Mouse (Mus musculus): ENCODE results near the gene Gys1. TPM values are rescaled to one million over a fixed set of nuclear protein-coding genes. Genes with fewer than 3 reads are reported as not detected.

The Gys1 gene
- polyA plus RNA-seq, 1 experiment from 2014 or later = 79.9 TPM

GRCm38 (mm10) chr7:45421194-45421593, 13.4 kb upstream of the Gys1 start:
- Histone ChIP-seq H3K4me1 (peaks cover 24% of the 10 kb centered on the region), H3K27ac (no peak overlapping the region), H3K27me3 (ENCODE audit: insufficient read depth, poor library complexity, severe bottlenecking) (peaks cover 61% of the 10 kb centered on the region), H3K9me3 (no peaks in the 10 kb centered on the region), H3K4me3 (no peak overlapping the region), H3K36me3 (peaks cover 58% of the 10 kb centered on the region)
- WGBS = 88% methylated on average over 14 of the region's 14 CpGs
- DNase-seq (ENCODE audit: low spot score) = no peak

GRCm38 (mm10) chr7:45426556-45426955, 8.1 kb upstream of the Gys1 start:
- DNase-seq (ENCODE audit: low spot score) = no peak
- Histone ChIP-seq H3K4me1 (peaks cover 11% of the 10 kb centered on the region; the same call in 1 of the 2 replicates), H3K36me3 (peaks cover 100% of the 10 kb centered on the region), H3K9me3 (no peaks in the 10 kb centered on the region), H3K27me3 (ENCODE audit: insufficient read depth, poor library complexity, severe bottlenecking) (peaks cover 7% of the 10 kb centered on the region), H3K27ac (no peak overlapping the region), H3K4me3 (no peak overlapping the region)
- 91% methylated on average over 8 of the region's 8 CpGs for WGBS

GRCm38 (mm10) chr7:45433835-45434202, 825 bp upstream of the Gys1 start:
- Histone ChIP-seq H3K9me3 (no peaks in the 10 kb centered on the region), H3K4me1 (peaks cover 54% of the 10 kb centered on the region), H3K36me3 (peaks cover 33% of the 10 kb centered on the region), H3K27me3 (ENCODE audit: insufficient read depth, poor library complexity, severe bottlenecking) (no peaks in the 10 kb centered on the region), H3K4me3 (peak overlapping the region; percentile 72), H3K27ac (peak overlapping the region; percentile 93)
- under 1% methylated on average over 7 of the region's 7 CpGs for WGBS
- DNase-seq (ENCODE audit: low spot score) = no peak

GRCm38 (mm10) chr7:45435038-45435437, 394 bp downstream of the Gys1 start:
- H3K27me3 ChIP-seq (ENCODE audit: insufficient read depth, poor library complexity, severe bottlenecking) = no peaks in the 10 kb centered on the region
- H3K27ac ChIP-seq = peak overlapping the region; percentile 93
- 3% methylated on average over 16 of the region's 16 CpGs for WGBS
- peaks cover 30% of the 10 kb centered on the region for H3K36me3 ChIP-seq
- DNase-seq (ENCODE audit: low spot score) = no peak
- H3K4me3 ChIP-seq = peak overlapping the region; percentile 72
- H3K9me3 ChIP-seq = no peaks in the 10 kb centered on the region
- H3K4me1 ChIP-seq = peaks cover 54% of the 10 kb centered on the region

GRCm38 (mm10) chr7:45436444-45436843, 1.8 kb downstream of the Gys1 start:
- H3K27me3 ChIP-seq (ENCODE audit: insufficient read depth, poor library complexity, severe bottlenecking) = no peaks in the 10 kb centered on the region
- H3K27ac ChIP-seq = no peak overlapping the region
- no peak for DNase-seq (ENCODE audit: low spot score)
- WGBS = 92% methylated on average over 5 of the region's 5 CpGs
- H3K36me3 ChIP-seq = peaks cover 30% of the 10 kb centered on the region
- peaks cover 44% of the 10 kb centered on the region for H3K4me1 ChIP-seq
- H3K9me3 ChIP-seq = no peaks in the 10 kb centered on the region
- peak overlapping the region; percentile 72; the same call in 1 of the 2 replicates for H3K4me3 ChIP-seq

- no peak overlapping the region for H3K27ac ChIP-seq
- H3K4me3 ChIP-seq = peak overlapping the region; percentile 31
- no peaks in the 10 kb centered on the region for H3K27me3 ChIP-seq (ENCODE audit: insufficient read depth, poor library complexity, severe bottlenecking)
Measured at GRCm38 (mm10) chr7:45437046-45437445, 2.4 kb downstream of the Gys1 start.

GRCm38 (mm10) chr7:45437521-45438276, 3.1 kb downstream of the Gys1 start, which contains the start of gene Ruvbl2:
TSS of gene Ruvbl2 (minus strand) at chr7:45438096.
- Histone ChIP-seq H3K4me3 (peak within 1 kb of the TSS; percentile 31), H3K36me3 (peaks cover 32% of the 10 kb centered on the region), H3K4me1 (peaks cover 41% of the 10 kb centered on the region), H3K27ac (no peak within 1 kb of the TSS), H3K9me3 (no peaks in the 10 kb centered on the region), H3K27me3 (ENCODE audit: insufficient read depth, poor library complexity, severe bottlenecking) (no peaks in the 10 kb centered on the region)
- no peak for DNase-seq (ENCODE audit: low spot score)
- 16% methylated on average over 19 of the region's 19 CpGs for WGBS

More at GRCm38 (mm10) chr7:45437046-45437445, 2.4 kb downstream of the Gys1 start:
- Histone ChIP-seq H3K9me3 (no peaks in the 10 kb centered on the region), H3K4me1 (peaks cover 43% of the 10 kb centered on the region), H3K36me3 (peaks cover 28% of the 10 kb centered on the region)
- 30% methylated on average over 6 of the region's 6 CpGs for WGBS
- no peak for DNase-seq (ENCODE audit: low spot score)

GRCm38 (mm10) chr7:45443526-45444420, 9.1 kb downstream of the Gys1 start:
- Histone ChIP-seq H3K9me3 (no peaks in the 10 kb centered on the region), H3K4me1 (peaks cover 13% of the 10 kb centered on the region), H3K27ac (no peak overlapping the region), H3K27me3 (ENCODE audit: insufficient read depth, poor library complexity, severe bottlenecking) (no peaks in the 10 kb centered on the region), H3K4me3 (no peak overlapping the region), H3K36me3 (peaks cover 78% of the 10 kb centered on the region)
- 66% methylated on average over 22 of the region's 22 CpGs for WGBS
- no peak for DNase-seq (ENCODE audit: low spot score)

GRCm38 (mm10) chr7:45446589-45446988, 11.9 kb downstream of the Gys1 start:
- Histone ChIP-seq H3K4me1 (peaks cover 17% of the 10 kb centered on the region), H3K4me3 (no peak overlapping the region), H3K9me3 (no peaks in the 10 kb centered on the region), H3K27me3 (ENCODE audit: insufficient read depth, poor library complexity, severe bottlenecking) (no peaks in the 10 kb centered on the region), H3K27ac (no peak overlapping the region), H3K36me3 (peaks cover 77% of the 10 kb centered on the region)
- no peak for DNase-seq (ENCODE audit: low spot score)

GRCm38 (mm10) chr7:45447325-45447990, 12.8 kb downstream of the Gys1 start:
- no peaks in the 10 kb centered on the region for H3K9me3 ChIP-seq
- WGBS = 21% methylated on average over 11 of the region's 11 CpGs
- H3K4me1 ChIP-seq = peaks cover 18% of the 10 kb centered on the region
- peak overlapping the region; percentile 37 for H3K4me3 ChIP-seq
- H3K36me3 ChIP-seq = peaks cover 80% of the 10 kb centered on the region
- H3K27me3 ChIP-seq (ENCODE audit: insufficient read depth, poor library complexity, severe bottlenecking) = no peaks in the 10 kb centered on the region
- DNase-seq (ENCODE audit: low spot score) = no peak
- peak overlapping the region; percentile 47; the same call in 1 of the 2 replicates for H3K27ac ChIP-seq

GRCm38 (mm10) chr7:45449974-45450373, 15.3 kb downstream of the Gys1 start:
- 88% methylated on average over 1 of the region's 1 CpGs for WGBS
- H3K4me1 ChIP-seq = peaks cover 11% of the 10 kb centered on the region; the same call in 1 of the 2 replicates
- H3K27me3 ChIP-seq (ENCODE audit: insufficient read depth, poor library complexity, severe bottlenecking) = no peaks in the 10 kb centered on the region
- H3K9me3 ChIP-seq = no peaks in the 10 kb centered on the region
- peaks cover 79% of the 10 kb centered on the region for H3K36me3 ChIP-seq
- DNase-seq (ENCODE audit: low spot score) = no peak
- H3K4me3 ChIP-seq = no peak overlapping the region
- H3K27ac ChIP-seq = no peak overlapping the region

GRCm38 (mm10) chr7:45451344-45451982, 16.8 kb downstream of the Gys1 start:
- Histone ChIP-seq H3K27ac (no peak overlapping the region), H3K4me3 (no peak overlapping the region), H3K36me3 (peaks cover 79% of the 10 kb centered on the region), H3K4me1 (peaks cover 14% of the 10 kb centered on the region; the same call in 1 of the 2 replicates), H3K9me3 (no peaks in the 10 kb centered on the region), H3K27me3 (ENCODE audit: insufficient read depth, poor library complexity, severe bottlenecking) (no peaks in the 10 kb centered on the region)
- DNase-seq (ENCODE audit: low spot score) = peak; percentile 92
- 52% methylated on average over 23 of the region's 23 CpGs for WGBS

All from heart, embryonic 10.5 days (tissue).